Mouse (Mus musculus): Measurements from ENCODE around the gene Pard3.
A peak's percentile ranks its signal among the peaks of the same experiment; 100 is the strongest.

Gene Pard3

DNA sequence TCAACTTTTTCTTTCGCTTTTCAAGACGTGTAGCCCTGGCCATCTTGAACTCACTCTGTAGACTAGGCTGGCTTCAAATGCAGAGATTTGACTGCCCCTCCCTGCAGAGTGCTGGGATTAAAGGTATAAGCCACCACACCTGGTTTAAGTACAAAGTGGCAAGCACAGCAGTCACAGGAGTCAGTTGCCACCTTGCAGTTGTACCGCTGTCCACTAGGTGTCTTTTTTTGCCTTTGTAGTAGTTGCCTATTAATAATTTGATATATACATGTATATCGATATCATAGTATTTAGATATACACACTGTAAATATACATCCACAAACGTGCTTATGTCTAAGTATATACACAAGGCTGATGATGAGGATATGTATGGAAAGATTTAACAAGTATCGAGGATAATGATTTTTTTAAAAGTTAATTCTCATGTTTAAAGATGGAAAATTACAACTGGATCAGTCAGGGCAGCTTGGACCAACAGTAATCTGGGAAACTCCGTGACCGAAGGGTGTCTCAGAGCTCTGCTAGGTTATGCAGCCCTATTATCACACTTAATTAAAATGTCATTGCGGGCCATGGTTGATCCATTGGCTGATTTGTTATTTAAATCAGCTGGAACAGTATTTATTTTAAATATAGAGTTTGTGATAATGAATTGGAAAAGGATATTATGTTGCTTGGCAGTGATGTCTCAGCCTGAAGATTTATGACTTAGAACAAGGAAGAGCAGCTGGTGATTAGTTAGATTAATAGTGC lies 220.9 kb downstream of the Pard3 start:
- no peak for DNase-seq (ENCODE audit: low read depth, low spot score)

GRCm38 (mm10) chr8:127287816-127288215 lies 224.1 kb downstream of the Pard3 start:
- DNase-seq (ENCODE audit: low read depth, low spot score): no peak

DNA sequence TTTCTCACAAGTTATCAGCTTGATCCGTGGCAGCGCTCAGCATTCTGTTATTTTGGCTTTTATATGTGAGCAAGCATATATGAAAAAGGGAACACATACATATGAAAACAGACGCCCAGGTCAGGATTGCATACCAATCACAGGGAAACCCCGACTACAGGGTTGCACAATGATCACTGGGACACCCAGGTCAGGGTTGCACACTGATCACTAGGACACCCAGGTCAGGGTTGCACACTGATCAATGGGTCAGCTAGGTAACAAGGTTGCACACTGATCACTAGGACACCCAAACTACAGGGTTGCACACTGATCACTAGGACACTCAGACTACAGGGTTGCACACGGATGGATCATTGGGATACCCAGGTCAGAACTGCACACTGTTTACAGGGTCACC lies 228.6 kb downstream of the Pard3 start:
- no peak for DNase-seq (ENCODE audit: low read depth, low spot score)

- no peak for DNase-seq (ENCODE audit: low read depth, low spot score)
Measured at GRCm38 (mm10) chr8:127293025-127293729, 229.5 kb downstream of the Pard3 start.

GRCm38 (mm10) chr8:127294061-127294460 lies 230.4 kb downstream of the Pard3 start:
- DNase-seq (ENCODE audit: low read depth, low spot score): no peak

DNA sequence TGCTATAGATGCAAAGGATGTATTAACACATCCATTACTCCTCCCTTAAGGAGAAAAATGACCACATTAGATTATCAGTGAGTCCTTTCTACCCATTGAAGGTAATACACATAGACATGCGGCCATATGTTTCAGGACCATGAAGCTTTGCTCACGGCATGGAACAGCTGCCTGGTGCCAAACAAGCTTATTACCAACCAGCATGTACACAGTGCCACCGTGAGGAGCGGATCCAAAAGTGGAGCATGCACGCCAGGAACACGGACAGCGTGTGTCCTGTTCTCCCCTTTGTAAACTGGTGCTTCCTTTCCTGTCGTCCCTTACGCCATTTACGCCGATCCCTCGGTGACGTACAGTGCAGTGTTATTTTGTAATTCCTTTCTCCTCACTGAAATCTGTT lies 232.2 kb downstream of the Pard3 start:
- no peak for DNase-seq (ENCODE audit: low read depth, low spot score)

DNA sequence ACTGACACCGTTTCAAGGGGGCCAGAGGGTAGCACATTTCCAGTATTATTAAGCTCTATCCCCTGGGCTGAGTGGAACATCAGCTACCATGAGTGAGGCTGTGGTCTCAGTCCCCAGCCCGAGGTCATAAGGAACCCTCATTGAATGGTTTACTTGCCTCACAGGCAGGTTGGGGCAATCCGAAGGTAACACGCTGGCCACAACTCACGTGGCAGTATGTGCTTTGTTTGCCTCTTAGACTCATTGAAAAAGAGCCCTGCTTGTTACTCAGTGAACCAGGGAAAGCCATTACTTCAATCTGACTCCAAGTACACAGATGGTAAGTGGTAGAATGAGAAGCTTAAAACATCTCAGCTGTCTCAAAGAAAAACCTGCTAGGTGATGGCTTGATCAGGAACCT lies 236.8 kb downstream of the Pard3 start:
- DNase-seq (ENCODE audit: low read depth, low spot score): no peak

GRCm38 (mm10) chr8:127302847-127303445 lies 239.3 kb downstream of the Pard3 start:
- DNase-seq (ENCODE audit: low read depth, low spot score): no peak

- DNase-seq (ENCODE audit: low read depth, low spot score): no peak
Measured at GRCm38 (mm10) chr8:127307026-127307425, 243.3 kb downstream of the Pard3 start.

DNA sequence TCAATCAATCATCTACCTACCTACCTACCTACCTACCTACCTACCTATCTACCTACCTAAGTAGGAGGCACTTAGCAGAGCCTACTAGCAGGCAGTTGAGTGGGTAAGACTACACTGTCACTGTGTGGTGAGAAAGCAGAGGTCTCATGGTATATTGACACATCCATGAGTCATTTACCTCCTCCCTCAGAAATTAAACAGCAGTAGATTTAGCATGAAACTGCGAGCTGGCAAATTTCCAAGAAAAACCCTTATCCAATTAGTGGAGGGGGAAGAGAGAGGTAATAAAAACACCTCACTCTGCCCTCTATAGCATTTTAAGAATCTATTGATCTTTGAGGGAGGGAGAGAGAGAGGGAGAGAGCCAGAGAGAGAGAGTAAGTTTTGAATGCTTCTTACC lies 245.7 kb downstream of the Pard3 start:
- DNase-seq (ENCODE audit: low read depth, low spot score): no peak

GRCm38 (mm10) chr8:127315811-127316210 lies 252.1 kb downstream of the Pard3 start:
- no peak for DNase-seq (ENCODE audit: low read depth, low spot score)

DNA sequence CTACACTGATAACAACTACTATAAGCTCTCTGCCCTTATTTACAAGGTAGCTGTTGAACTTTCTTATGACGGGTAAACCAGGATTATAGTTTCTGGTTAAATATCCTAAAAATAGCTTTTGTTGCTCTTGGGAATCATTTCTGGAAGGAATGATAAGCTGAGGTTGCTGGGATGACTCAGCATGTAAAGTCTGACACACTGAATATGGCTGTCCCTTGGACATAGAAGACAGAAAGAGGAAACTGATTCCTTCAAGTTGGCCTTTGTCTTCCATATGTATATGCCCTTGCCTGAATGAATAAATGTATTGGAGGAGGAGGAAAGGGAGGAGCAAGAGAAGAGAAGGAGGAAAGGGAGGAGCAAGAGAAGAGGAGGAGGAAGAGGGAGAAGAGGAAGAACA lies 254.2 kb downstream of the Pard3 start:
- DNase-seq (ENCODE audit: low read depth, low spot score): no peak

DNA sequence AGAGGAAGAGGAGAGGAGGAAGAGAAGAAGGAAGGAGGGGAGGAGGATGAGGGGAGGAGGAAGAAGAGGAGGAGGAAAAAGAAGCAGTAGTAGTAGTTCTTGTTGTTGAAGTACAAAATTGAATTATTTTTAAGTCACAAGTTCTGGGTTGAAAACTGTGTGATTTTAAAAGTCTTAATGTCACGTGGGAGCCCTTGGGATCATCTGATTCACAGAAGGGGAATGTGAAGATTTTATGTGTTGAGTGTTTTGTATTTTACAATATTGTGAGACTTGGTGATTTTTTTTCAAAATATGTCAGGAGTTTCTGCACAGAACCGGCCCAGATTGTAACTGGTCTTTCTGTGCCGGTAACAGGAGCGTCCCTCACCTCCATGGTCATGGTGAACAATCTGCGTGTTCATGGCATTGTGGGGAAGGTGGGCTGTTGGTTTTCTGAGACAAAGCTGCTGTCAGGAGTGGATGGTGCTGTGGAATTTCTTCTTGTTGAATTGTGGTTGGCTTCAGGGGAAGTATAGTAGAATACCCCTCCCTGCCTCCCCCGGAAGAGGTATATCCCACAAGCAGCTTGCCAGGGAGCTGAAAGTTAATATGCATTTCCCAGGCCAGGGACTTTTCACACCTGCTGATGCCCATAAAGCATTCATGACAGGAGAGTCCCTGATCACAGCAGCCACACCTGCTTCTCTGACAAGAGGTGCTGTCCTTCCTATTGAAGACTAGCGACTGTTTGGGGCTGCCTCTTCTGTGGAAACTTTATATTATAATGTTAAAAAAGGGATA lies 254.9 kb downstream of the Pard3 start:
- no peak for DNase-seq (ENCODE audit: low read depth, low spot score)

GRCm38 (mm10) chr8:127320930-127321329 lies 257.2 kb downstream of the Pard3 start:
- no peak for DNase-seq (ENCODE audit: low read depth, low spot score)

GRCm38 (mm10) chr8:127323583-127324360 lies 260.1 kb downstream of the Pard3 start:
- DNase-seq (ENCODE audit: low read depth, low spot score): no peak

GRCm38 (mm10) chr8:127324836-127325570 lies 261.3 kb downstream of the Pard3 start:
- no peak for DNase-seq (ENCODE audit: low read depth, low spot score)

DNA sequence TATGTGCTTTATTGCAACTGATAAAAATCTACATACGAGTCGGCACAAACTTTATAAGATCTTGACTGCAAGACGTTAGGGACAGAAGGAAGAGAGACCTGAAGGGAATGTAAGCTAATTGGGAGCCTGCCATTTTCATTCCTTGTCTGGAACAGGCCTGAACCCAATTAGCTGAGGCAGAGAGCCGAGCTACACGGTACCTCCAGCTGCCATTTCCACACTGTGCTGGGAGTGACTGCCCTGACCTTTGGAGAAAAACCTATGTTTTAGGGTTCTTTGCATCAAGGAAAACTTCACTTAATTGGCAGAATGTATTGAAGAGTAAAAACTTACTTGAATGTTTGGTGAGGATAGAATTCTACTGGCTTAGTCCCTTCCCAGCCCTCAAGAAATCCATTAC lies 262.1 kb downstream of the Pard3 start:
- no peak for DNase-seq (ENCODE audit: low read depth, low spot score)

DNA sequence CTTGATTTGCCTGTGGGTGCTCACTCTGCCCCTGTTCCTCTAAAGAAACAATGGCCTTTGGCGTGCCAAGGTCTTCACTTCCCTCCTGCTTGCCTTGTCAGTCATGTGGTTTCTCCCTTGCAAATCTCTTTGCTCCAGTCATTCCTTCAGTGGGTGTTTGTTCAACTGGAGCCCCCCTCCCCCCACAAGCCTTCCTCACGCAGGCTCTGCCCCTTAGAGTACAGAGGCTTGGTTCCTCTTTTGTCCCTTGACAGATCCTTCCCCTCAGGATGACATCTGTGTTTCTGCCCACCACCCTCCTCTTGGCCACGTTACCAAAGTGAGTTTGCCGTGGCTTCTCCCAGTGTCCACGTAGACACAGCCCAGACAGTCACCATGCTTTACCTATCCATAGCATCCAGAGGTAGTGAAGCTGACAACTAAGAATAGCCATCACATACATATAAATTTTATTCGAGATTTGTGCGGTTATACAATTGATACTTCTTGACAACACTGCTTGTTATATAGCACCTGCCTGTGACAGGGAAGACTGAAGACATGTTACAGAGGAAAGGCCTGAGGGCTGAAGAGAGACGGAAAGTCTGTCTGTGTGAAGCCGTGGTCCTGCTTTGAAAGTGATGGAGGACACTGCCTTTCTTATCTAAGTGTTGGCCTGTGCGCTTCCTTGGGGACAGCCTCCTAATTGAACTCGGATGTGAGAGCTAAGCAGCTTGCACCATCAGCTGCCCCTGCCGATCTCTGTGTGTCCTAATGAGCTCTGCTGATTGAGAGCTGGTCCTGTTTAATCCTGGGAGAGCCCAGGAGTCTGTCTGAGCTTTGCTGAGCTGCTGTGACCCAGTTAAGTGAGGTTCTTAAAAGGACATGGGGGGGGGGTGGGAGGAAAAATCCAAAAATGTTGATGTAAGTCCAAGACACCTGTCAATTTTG lies 266.8 kb downstream of the Pard3 start:
- DNase-seq (ENCODE audit: low read depth, low spot score): no peak

- DNase-seq (ENCODE audit: low read depth, low spot score): peak; percentile 19
Measured at GRCm38 (mm10) chr8:127331751-127332150, 268.1 kb downstream of the Pard3 start.

All from c-Kit-negative CD71-positive TER-119-positive erythroid progenitor cells, embryonic 14.5 days (primary cell).